In the genomic region with DNA sequence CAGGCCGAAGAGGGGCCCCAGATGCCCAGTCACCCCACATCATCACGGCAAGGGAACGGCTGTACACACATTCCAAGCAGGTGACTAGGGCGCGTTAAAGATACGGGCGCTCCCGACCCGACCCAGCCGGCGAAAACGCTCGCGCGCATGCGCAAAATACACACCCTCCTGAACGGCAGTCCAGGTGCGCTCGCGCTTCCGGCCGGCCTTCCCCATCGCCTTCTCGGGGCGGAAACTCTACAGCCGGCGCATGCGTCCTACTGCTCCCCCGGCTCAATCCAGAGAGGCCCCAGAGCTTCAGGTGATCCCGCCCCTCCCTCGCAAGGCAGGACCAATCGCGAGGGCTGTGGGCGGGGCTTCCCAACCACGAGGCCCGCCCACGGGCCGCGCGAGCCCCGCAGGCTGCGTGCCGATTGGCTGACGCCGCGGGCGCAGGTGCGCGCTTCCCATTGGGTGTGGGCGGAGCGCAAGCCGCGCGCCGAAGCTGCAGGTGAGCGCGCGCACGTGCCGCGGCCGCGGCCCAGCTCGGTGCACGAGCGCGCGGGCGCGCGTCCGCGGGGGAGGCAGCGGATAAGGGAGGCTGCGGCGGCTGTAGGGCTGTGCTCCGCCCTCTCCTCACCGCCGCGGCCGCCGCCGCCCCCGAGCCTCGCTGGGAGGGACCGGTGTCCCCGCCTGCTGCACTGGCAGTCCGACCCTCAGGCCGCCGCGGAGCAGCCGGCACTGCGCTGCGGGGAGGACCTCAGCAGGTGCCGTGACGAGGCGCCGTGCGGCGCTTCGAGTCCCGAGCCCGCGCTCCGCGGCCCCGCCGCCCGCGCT, we compare ENCODE assay signal across 1 mouse cellular context.
TF ChIP-seq lines count a peak whose summit lies in the region.

TSS of gene Pard6b (plus strand) at position 574 of the 816 bp plus-strand sequence.

TF ChIP-seq in myocyte, 11 proteins besides CTCF, POLR2A, EP300 and RAD21 (continued from another document):
- TF ChIP-seq REST (IDR thresholded peaks at IDR 0.05; ENCODE audit: insufficient read depth, insufficient read length) (no peak), E2F4 (IDR thresholded peaks at IDR 0.05; ENCODE audit: insufficient read depth) (no peak), POLR2AphosphoS2 (IDR thresholded peaks at IDR 0.05; ENCODE audit: insufficient read length, low read depth) (no peak), MAX (IDR thresholded peaks at IDR 0.05; ENCODE audit: low read depth) (no peak), SRF (IDR thresholded peaks at IDR 0.05; ENCODE audit: control insufficient read depth, insufficient read length, low read depth) (no peak), TCF3 (IDR thresholded peaks at IDR 0.05; ENCODE audit: insufficient read length, low read depth) (no peak), CEBPB (IDR thresholded peaks at IDR 0.05; ENCODE audit: insufficient read depth, poor library complexity, severe bottlenecking) (no peak)
